Mouse (Mus musculus) testis, adult 2 months (tissue): ENCODE results near the gene Maz.

Experiments used
- CTCF ChIP-seq: fragments of 200-500 bp; IDR thresholded peaks from 2 replicates; pipeline ENCODE4 v1.5.1; 2012; ENCODE audit warnings: low read depth, mild to moderate bottlenecking, inconsistent platforms, low read length, moderate library complexity; ENCODE audit not compliant: control insufficient read depth, insufficient read depth, insufficient replicate concordance
- POLR2A ChIP-seq: fragments of 200-500 bp; IDR thresholded peaks from 2 replicates; pipeline ENCODE4 v1.6.1; 2012; ENCODE audit warnings: low read depth, mild to moderate bottlenecking, inconsistent platforms, low read length, moderate library complexity; ENCODE audit not compliant: control insufficient read depth

DNA sequence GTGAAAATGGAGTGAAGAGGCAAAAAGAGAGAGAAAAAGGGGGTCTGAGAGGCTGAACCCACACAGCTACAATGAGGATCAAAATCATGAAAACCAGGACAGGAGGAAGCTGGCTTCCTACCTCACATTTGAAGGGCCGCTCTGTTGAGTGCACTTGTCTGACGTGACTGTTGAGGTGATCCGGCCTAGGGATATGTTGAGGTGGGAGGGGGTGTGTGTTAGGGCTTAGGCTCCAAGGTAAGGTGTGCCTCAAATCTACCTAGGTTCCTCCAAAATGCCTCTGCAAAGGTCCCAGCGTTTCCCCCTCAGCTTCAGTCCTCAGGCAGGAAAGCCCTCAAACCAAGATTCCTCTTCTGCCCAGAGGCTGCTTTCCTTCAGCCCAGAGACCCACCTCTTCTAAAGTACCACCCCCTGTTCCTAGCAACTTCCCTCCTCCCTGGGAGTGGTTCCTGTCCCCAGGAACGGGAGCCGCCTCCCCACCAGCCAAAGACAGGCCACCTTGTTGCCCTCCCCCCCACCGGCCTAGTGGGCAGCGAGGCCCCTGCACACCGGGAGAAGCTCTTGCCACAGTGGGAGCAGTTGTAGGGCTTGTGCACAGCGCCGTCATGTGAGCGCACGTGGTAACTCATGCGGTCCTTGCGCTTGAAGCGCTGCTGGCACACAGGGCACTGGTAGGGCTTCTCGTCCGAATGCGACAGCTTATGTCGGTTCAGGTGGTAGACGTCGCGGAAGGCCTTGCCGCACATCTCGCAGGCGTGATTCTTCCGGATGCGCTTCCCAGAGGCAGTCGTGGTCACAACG is 1.9 kb downstream of the Maz start:
- TF ChIP-seq CTCF = peak; percentile 49; the same call in 1 of the 2 replicates
- peak; percentile 75; the same call in 1 of the 2 replicates for TF ChIP-seq POLR2A
